Mouse (Mus musculus): ENCODE measurements around the gene Bicdl1. TPM values are rescaled to one million over a fixed set of nuclear protein-coding genes. Genes with fewer than 3 reads are reported as not detected.
A peak's percentile ranks its signal among the peaks of the same experiment; 100 is the strongest.

The Bicdl1 gene
- total RNA-seq, 2 experiments from 2014 or later = 7.2 to 9.7 TPM

DNA sequence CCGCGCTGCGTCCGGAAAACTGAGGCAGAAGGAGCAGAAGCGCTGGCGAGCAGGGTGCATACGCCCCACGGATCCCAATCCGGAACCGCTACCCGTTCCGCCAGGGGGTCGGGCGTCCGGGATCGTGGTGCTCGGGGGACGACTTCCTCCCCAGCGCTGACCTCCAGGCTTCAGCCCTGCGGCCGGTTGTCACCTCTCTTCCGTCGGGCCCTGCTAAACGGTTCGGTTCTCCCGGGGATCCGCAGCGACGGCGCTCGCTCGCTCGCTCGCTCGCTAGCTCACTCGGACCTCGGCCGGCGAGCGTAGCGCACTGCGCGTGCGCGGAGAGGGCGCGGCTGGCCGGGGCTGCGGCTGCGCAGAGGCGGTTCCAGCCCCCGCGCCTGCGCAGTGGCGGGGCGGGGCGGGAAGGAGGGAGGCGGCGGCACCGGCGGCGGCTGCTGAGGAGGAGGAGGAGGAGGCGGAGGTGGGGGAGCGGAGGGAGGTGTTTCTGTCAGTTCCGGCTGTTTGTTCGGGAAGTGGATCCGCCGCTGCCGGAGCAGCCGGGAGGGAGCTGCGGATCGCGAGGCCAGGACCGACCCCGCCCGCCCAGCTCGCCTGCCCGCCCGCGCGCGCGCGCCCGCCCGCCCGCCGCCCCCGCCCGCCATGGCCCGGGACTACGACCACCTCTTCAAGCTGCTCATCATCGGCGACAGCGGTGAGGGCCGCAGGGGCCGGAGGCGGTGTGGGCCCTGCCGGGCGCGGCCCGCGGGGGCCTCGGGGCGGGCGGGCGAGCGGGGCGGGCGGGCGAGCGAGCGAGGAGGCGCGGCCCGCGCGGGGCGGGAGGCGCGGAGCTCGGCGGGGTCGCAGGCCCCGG is 99.7 kb downstream of the Bicdl1 start, which contains the start of gene Rab35:
Gene Rab35 (plus strand): TSS at position 404 of the 853 bp plus-strand sequence.
- DNase-seq = peak; percentile 96
- intact Hi-C loops (cut with DNase I) = no loop called here

- DNase-seq = no peak
- intact Hi-C loops (cut with DNase I) = no loop called here
These were observed 101.1 kb downstream of the Bicdl1 start for GRCm38 (mm10) chr5:115630291-115630690.

GRCm38 (mm10) chr5:115629672-115630071 is 101.7 kb downstream of the Bicdl1 start:
- no peak for DNase-seq
- intact Hi-C loops (cut with DNase I) = no loop called here

DNA sequence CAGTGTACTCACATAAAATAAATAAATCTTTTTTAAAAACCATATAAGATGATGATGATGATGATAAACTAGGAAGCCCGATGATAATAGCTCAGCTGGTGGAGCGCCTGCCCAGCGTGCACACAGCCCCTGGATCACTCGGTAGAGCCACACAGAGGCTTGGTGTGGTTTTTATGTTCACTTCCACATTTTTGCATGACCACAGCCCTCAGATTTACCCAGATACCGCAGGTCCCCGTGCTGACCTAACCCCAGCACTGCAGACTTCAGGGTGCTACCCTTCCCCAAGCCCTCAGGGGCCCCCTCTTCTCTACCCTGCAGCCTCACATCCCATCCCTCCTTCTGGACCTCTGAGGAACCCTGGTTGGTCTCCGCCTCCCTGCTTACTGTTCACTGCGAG is 103.3 kb downstream of the Bicdl1 start:
- intact Hi-C loops (cut with DNase I) = no loop called here
- no peak for DNase-seq

- no peak for DNase-seq
- intact Hi-C loops (cut with DNase I) = no loop called here
These were observed 105.1 kb downstream of the Bicdl1 start for GRCm38 (mm10) chr5:115626237-115626886.

DNA sequence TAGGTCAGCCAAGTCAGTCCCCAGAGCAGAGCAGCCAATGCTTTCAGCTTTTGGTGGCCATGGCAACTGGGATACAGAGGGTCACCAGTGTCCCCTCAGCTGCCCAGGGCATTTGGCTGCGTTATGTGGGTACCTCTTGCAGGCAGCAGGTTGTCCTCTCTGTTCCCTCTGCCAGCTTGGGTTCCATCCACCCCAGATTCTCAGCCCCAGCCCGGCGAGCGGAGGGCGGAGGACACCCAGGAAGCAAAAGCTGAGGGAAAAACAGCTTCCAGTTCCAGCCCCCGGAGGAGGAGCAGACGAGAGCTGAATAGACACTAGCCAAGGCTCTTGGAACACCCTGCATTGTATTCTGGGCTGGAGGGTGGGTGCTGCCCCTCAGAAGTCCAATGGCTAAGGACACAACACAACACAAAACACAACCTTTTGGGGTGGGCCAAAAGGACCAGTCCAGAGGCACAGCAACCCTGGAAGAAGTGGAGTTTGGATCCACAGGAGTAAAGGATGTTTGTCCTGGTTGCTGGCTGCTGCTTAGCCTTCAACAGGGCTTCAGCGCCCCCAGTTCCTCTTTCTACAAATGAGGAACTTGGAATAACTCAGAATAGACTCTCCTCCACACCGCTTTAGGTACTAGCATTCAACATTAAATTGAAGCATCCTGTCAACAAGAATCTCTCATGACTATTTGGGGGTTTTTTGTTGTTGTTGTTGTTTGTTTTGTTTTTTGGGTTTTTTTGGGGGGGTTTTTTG is 107.6 kb downstream of the Bicdl1 start:
- intact Hi-C loops (cut with DNase I) = no loop called here
- DNase-seq = peak in 1 of 2 experiments; percentile 33

DNA sequence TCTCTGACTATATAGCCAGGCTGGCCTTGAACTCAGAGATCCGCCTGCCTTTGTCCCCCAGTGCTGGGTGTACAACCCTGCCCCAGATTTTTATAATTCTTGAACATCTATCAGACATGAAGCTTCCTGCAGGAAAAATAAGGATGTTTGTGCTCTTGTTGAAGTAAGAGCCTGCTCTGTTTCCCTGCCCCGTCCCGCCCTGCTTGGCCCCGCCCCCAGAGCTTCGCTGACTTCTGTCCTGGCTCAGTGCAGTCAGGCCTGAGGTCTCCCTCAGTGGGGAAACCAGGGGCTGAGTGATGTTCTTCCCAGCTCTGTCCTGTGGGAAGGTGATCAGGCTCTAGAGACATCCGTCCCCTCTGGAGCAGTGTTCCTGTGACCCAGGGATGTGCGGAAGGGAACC is 108.7 kb downstream of the Bicdl1 start:
- intact Hi-C loops (cut with DNase I) = no loop called here

GRCm38 (mm10) chr5:115619690-115620089 is 111.7 kb downstream of the Bicdl1 start:
- DNase-seq = no peak
- intact Hi-C loops (cut with DNase I) = no loop called here

More for the DNA sequence above, 108.7 kb downstream of the Bicdl1 start:
- no peak for DNase-seq

DNA sequence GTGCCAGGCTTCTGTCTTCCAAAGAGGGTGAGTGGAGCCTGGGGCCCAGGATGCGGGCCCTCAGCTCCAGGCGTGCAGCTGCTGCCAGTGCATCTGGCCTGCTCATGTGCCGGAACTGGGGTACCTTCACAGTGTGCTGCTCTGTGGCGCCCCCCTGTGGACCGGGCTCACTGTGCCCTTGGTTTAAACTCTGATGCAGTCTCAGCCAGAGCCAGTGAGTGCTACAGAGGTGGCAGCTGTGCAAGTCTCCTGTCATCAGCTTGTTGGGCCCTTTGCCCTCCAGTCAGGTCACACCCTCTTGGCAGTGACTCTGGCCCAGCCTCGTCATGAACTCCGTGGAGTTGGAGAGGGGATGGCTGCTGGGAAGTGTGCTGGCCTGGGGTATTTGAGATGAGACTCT is 116.5 kb downstream of the Bicdl1 start:
- intact Hi-C loops (cut with DNase I) = no loop called here
- peak; percentile 83 to 87 for DNase-seq

GRCm38 (mm10) chr5:115613332-115613731 is 118.1 kb downstream of the Bicdl1 start:
- DNase-seq = no peak
- intact Hi-C loops (cut with DNase I) = no loop called here

- no peak for DNase-seq
- intact Hi-C loops (cut with DNase I) = no loop called here
These were observed 119.9 kb downstream of the Bicdl1 start for GRCm38 (mm10) chr5:115611566-115611965.

DNA sequence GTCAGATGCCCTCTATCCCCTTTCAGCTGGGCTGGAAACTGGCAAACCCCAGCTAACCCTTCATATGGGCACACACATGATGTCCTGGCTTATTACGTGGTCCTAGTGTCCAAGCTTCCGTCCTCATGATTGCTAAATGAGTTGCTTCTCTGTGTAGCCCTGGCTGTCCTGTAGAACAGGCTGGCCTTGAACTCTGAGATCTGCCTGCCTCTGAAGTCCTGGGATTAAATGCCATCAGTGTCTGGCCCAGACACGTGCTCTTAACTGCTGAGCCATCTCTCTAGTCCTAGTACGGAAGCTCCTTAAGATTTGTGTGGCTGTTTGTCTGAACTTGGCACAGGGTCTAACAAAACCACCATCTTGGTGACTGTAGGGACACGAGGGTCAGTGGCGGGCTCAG is 127.9 kb downstream of the Bicdl1 start:
- DNase-seq = no peak

More for the DNA sequence above, 127.9 kb downstream of the Bicdl1 start:
- intact Hi-C loops (cut with DNase I) = no loop called here

Small RNA genes within 50 kb of the gene (microRNA-seq; reads per million reads assigned to microRNA genes)
- gene Mir7030 = 0 to 0.35 reads per million in 2 experiments

Other genes with a start within 250 kb of the Bicdl1 start
- 10 to 100 TPM; 14.3 to 20.2 TPM for gene Sirt4, start 246.9 kb downstream of the Bicdl1 start, total RNA-seq (2021)
- gene Pxn, start 224.9 kb downstream of the Bicdl1 start, total RNA-seq (2021) = 10 to 100 TPM; 58.9 to 64.7 TPM
- gene Rplp0, start 172.2 kb downstream of the Bicdl1 start, total RNA-seq (2021) = 100 to 1,000 TPM; 788 to 793 TPM
- 10 to 100 TPM; 47.2 to 51.7 TPM for gene Gcn1l1, start 166.4 kb downstream of the Bicdl1 start, total RNA-seq (2021)
- 10 to 100 TPM; 51.0 to 52.2 TPM for gene Rab35, start 99.7 kb downstream of the Bicdl1 start, total RNA-seq (2021)
- gene Cit, start 113.7 kb upstream of the Bicdl1 start, total RNA-seq (2021) = 1 to 10 TPM; 9.6 to 9.8 TPM